Mouse (Mus musculus) frontal cortex, postnatal 25 days (tissue): ENCODE results near the gene Pam.
"Not testable (repeated sequence)": the region's sequence is repeated elsewhere in the genome, so short reads cannot be mapped to it uniquely, and the experiment has no call there.

Source experiments
- DNase-seq, 2 experiments: peaks; one replicate each; pipeline ENCODE4 v3.0.0; 2022; ENCODE audit warnings: low spot score in 2 of 2

Gene Pam

GRCm38 (mm10) chr1:98035736-98036135 lies 59.7 kb downstream of the Pam start:
- DNase-seq: no peak

GRCm38 (mm10) chr1:98031802-98032201 lies 63.6 kb downstream of the Pam start:
- peak; percentile 22 to 30 for DNase-seq

GRCm38 (mm10) chr1:98029025-98029424 lies 66.4 kb downstream of the Pam start:
- DNase-seq: no peak

- no peak for DNase-seq
Measured at GRCm38 (mm10) chr1:98028468-98028867, 67.0 kb downstream of the Pam start.

- DNase-seq: no peak
Measured at GRCm38 (mm10) chr1:98027959-98028358, 67.5 kb downstream of the Pam start.

- no peak for DNase-seq
Measured at GRCm38 (mm10) chr1:98025924-98026640, 69.4 kb downstream of the Pam start.

- DNase-seq: no peak
Measured at GRCm38 (mm10) chr1:98023866-98024265, 71.6 kb downstream of the Pam start.

- no peak for DNase-seq
Measured at GRCm38 (mm10) chr1:98018987-98019386, 76.5 kb downstream of the Pam start.

GRCm38 (mm10) chr1:98016004-98016848 lies 79.2 kb downstream of the Pam start:
- no peak for DNase-seq

- DNase-seq: no peak
Measured at GRCm38 (mm10) chr1:98015564-98015963, 79.9 kb downstream of the Pam start.

GRCm38 (mm10) chr1:98002561-98003425 lies 92.7 kb downstream of the Pam start:
- peak; percentile 20 to 33 for DNase-seq

- DNase-seq: no peak
Measured at GRCm38 (mm10) chr1:97999465-97999864, 96.0 kb downstream of the Pam start.

- DNase-seq: not testable (repeated sequence)
Measured at GRCm38 (mm10) chr1:97998961-97999360, 96.5 kb downstream of the Pam start.

- no peak for DNase-seq
Measured at GRCm38 (mm10) chr1:97997088-97997487, 98.4 kb downstream of the Pam start.

- no peak for DNase-seq
Measured at GRCm38 (mm10) chr1:97991976-97992375, 103.5 kb downstream of the Pam start.

- no peak for DNase-seq
Measured at GRCm38 (mm10) chr1:97983189-97983588, 112.3 kb downstream of the Pam start.

GRCm38 (mm10) chr1:97979422-97979821 lies 116.0 kb downstream of the Pam start:
- no peak for DNase-seq

GRCm38 (mm10) chr1:97977521-97977920 lies 117.9 kb downstream of the Pam start:
- no peak for DNase-seq

GRCm38 (mm10) chr1:97976873-97977473 lies 118.5 kb downstream of the Pam start:
- peak; percentile 42 to 47 for DNase-seq

GRCm38 (mm10) chr1:97976072-97976471 lies 119.4 kb downstream of the Pam start:
- DNase-seq: no peak

- DNase-seq: no peak
Measured at GRCm38 (mm10) chr1:97974968-97975367, 120.5 kb downstream of the Pam start.

- DNase-seq: no peak
Measured at GRCm38 (mm10) chr1:97969765-97970164, 125.7 kb downstream of the Pam start.
